Comparison of ENCODE assay signal across 26 mouse cellular contexts in the genomic region with DNA sequence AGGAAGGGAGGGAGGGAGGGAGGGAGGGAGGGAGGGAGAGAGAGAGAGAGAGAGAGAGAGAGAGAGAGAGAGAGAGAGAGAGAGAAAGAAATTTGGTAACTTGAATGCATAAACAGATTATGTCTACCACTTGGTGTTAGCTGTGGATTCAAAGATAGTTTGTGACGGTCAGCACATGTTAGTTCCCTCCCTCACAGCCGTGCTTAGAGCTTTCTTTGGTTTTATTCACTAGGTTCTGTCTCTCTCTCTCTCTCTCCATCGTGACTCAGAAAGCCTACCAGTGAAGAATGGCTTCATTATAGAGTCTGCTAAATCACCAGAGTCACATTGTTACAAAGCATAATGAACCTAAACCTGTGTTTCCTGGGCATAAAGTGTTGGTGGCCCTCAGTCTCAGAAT.
"Had no signal": no experiment of that assay in that cellular context is flagged by ENCODE, and none has a peak within 500 bp of the region (broad histone marks: within the 10 kb centered on the region; RNA-seq: fewer than 3 reads in every experiment).

No protein-coding gene starts in this region.

- H3K36me3 ChIP-seq: heart, embryonic 13.5 days; heart, embryonic 15.5 days; hindbrain, embryonic 13.5 days; hindbrain, embryonic 15.5 days; kidney, embryonic 15.5 days; limb, embryonic 13.5 days; limb, embryonic 15.5 days; liver, embryonic 12.5 days had no signal

- DNase-seq: gastrocnemius, postnatal 14 days; gastrocnemius, postnatal 36 days; heart, adult 11 months; heart, adult 2 months; heart, postnatal 14 days; heart, postnatal 36 days; kidney, adult 11 months; kidney, adult 2 months; kidney, adult 9 months; kidney, postnatal 14 days; kidney, postnatal 36 days; layer of hippocampus, adult 9-11 months; layer of hippocampus, postnatal 36 days; left cerebral cortex, postnatal 4 days had no signal

- H3K27ac ChIP-seq: heart, adult 2 months; heart, embryonic 13.5 days; heart, embryonic 15.5 days; hindbrain, embryonic 13.5 days; hindbrain, embryonic 15.5 days; hindbrain, postnatal 0 days; kidney, embryonic 15.5 days; limb, embryonic 13.5 days; limb, embryonic 15.5 days; liver, embryonic 12.5 days; liver, embryonic 14.5 days had no signal

- H3K4me2 ChIP-seq: heart, embryonic 11.5 days; heart, embryonic 13.5 days; heart, embryonic 15.5 days; hindbrain, embryonic 13.5 days; hindbrain, embryonic 15.5 days; kidney, embryonic 15.5 days; limb, embryonic 13.5 days; limb, embryonic 15.5 days; liver, embryonic 12.5 days had no signal

- H3K9ac ChIP-seq: heart, embryonic 13.5 days; heart, embryonic 15.5 days; hindbrain, embryonic 13.5 days; hindbrain, embryonic 15.5 days; kidney, embryonic 15.5 days; limb, embryonic 13.5 days; limb, embryonic 15.5 days; liver, embryonic 12.5 days; liver, embryonic 14.5 days had no signal

- H3K9me3 ChIP-seq: heart, embryonic 13.5 days; heart, embryonic 15.5 days; hindbrain, embryonic 13.5 days; hindbrain, embryonic 15.5 days; kidney, embryonic 15.5 days; limb, embryonic 13.5 days; limb, embryonic 15.5 days; liver, embryonic 12.5 days had no signal

- H3K4me3 ChIP-seq: heart, adult 2 months; heart, embryonic 13.5 days; heart, embryonic 15.5 days; hindbrain, embryonic 13.5 days; hindbrain, embryonic 15.5 days; kidney, embryonic 15.5 days; limb, embryonic 13.5 days; limb, embryonic 15.5 days; liver, embryonic 12.5 days had no signal

- H3K4me1 ChIP-seq: hindbrain, embryonic 15.5 days; liver, embryonic 12.5 days had no signal

- H3K27me3 ChIP-seq: heart, embryonic 13.5 days; heart, embryonic 15.5 days; hindbrain, embryonic 13.5 days; hindbrain, embryonic 15.5 days; kidney, embryonic 15.5 days; limb, embryonic 13.5 days; limb, embryonic 15.5 days; liver, embryonic 12.5 days had no signal

- ATAC-seq: hindbrain, postnatal 0 days; intestine, embryonic 16.5 days; liver, embryonic 12.5 days had no signal
